ENCODE assay signal across 18 mouse cellular contexts in the genomic region with DNA sequence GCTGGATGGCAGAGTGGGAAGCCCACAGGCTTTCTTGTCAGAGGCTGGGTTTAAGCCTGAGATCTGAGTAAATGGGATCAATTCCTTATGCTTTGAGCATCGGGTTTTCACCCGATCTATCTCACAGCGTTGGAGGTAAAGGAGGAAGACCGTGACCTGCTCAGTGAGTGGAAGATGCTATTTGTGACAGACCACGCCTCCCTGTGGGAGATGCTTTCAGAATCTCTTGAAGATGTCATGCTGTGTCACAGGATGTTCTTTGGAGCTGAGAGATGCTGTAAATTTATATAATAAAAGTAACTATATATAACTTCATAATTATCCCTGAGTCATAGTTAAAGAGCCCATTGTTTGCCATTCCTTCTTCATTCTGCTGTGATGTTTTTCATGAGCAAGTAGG. TPM values are rescaled to one million over a fixed set of nuclear protein-coding genes. Genes with fewer than 3 reads are reported as not detected.
"Had no signal": no experiment of that assay in that cellular context is flagged by ENCODE, and none has a peak within 500 bp of the region (broad histone marks: within the 10 kb centered on the region; RNA-seq: fewer than 3 reads in every experiment).

No protein-coding gene starts in this region.

- H3K4me2 ChIP-seq: kidney, embryonic 15.5 days; limb, embryonic 12.5 days; neural tube, embryonic 12.5 days had no signal

- H3K27ac ChIP-seq: kidney, embryonic 15.5 days; limb, embryonic 12.5 days; liver, embryonic 14.5 days; neural tube, embryonic 12.5 days had no signal

- ATAC-seq: intestine, embryonic 16.5 days; lung, postnatal 0 days had no signal

- H3K4me3 ChIP-seq: kidney, embryonic 15.5 days; limb, embryonic 12.5 days; neural tube, embryonic 12.5 days had no signal

- H3K9me3 ChIP-seq: kidney, embryonic 15.5 days; limb, embryonic 12.5 days; neural tube, embryonic 12.5 days had no signal

- H3K36me3 ChIP-seq: kidney, embryonic 15.5 days; limb, embryonic 12.5 days; neural tube, embryonic 12.5 days had no signal

- DNase-seq: kidney, adult 2 months; kidney, postnatal 14 days; liver; lung, adult 2 months; lung, postnatal 36 days; midbrain, embryonic 14.5 days; spleen, adult 18-20 months; thymus, adult 2 months; thymus, postnatal 25 days had no signal

- H3K4me1 ChIP-seq: kidney, embryonic 15.5 days; limb, embryonic 12.5 days; neural tube, embryonic 12.5 days had no signal

- H3K27me3 ChIP-seq: kidney, embryonic 15.5 days; limb, embryonic 12.5 days; neural tube, embryonic 12.5 days had no signal

- H3K9ac ChIP-seq: kidney, embryonic 15.5 days; limb, embryonic 12.5 days; liver, embryonic 14.5 days; neural tube, embryonic 12.5 days had no signal

RNA-seq across cellular contexts. Expression of a gene that starts 14.4 kb away (rescaled TPM):
- total RNA-seq: neutrophil, adult 5-6 weeks had no signal

RNA-seq across cellular contexts. Expression of a gene that starts 28.3 kb away (rescaled TPM):
- total RNA-seq: layer of hippocampus, adult 8-10 months; layer of hippocampus, postnatal 25 days; neutrophil, adult 5-6 weeks had no signal
- polyA plus RNA-seq: midbrain, embryonic 14.5 days; neural tube, embryonic 12.5 days; thymus, adult 2 months had no signal
